Mouse (Mus musculus) heart, postnatal 0 days (tissue): Measurements from ENCODE around the gene F830045P16Rik. TPM values are rescaled to one million over a fixed set of nuclear protein-coding genes. Genes with fewer than 3 reads are reported as not detected.

Experiments used
- ATAC-seq: fragments of 200-750 bp; cut with Nextera tagmentation; 2 replicates; pipeline ENCODE4 v1.8.0; 2017; ENCODE audit warnings: low read depth, moderate number of reproducible peaks, moderate library complexity; ENCODE audit not compliant: insufficient read depth
- DNase-seq: peaks from one replicate; pipeline ENCODE4 v3.0.0-alpha.2; 2016; ENCODE audit warnings: low spot score
- H3K27ac ChIP-seq: fragments of 300-500 bp; sonication (generic); 2 replicates; pipeline ENCODE4 v1.5.1; 2014; ENCODE audit warnings: low read depth, mild to moderate bottlenecking
- H3K27me3 ChIP-seq: fragments of 300-500 bp; sonication (generic); 2 replicates; pipeline ENCODE4 v1.6.1; 2014; ENCODE audit warnings: low read length, mixed read lengths; ENCODE audit not compliant: control insufficient read depth, insufficient read depth
- H3K36me3 ChIP-seq: fragments of 300-500 bp; sonication (generic); replicated peaks from 2 replicates; pipeline ENCODE4 v1.6.1; 2014; ENCODE audit warnings: low read length, mixed read lengths; ENCODE audit not compliant: control insufficient read depth, insufficient read depth
- H3K4me1 ChIP-seq: fragments of 300-500 bp; sonication (generic); 2 replicates; pipeline ENCODE4 v1.6.1; 2014; ENCODE audit warnings: antibody characterized with exemption; ENCODE audit not compliant: control insufficient read depth, insufficient read depth
- H3K4me2 ChIP-seq: fragments of 300-500 bp; sonication (generic); 2 replicates; pipeline ENCODE4 v1.6.1; 2014; ENCODE audit warnings: low read depth, mild to moderate bottlenecking, low read length, moderate library complexity
- H3K4me3 ChIP-seq: fragments of 300-500 bp; sonication (generic); 2 replicates; pipeline ENCODE4 v1.5.1; 2014; ENCODE audit warnings: low read depth, low read length
- H3K9ac ChIP-seq: fragments of 300-500 bp; sonication (generic); replicated peaks from 2 replicates; pipeline ENCODE4 v1.6.1; 2014; ENCODE audit warnings: low read depth, low read length, mixed read lengths
- H3K9me3 ChIP-seq: fragments of 300-500 bp; sonication (generic); replicated peaks from 2 replicates; pipeline ENCODE4 v1.6.1; 2016; ENCODE audit warnings: low read length; ENCODE audit not compliant: control insufficient read depth
- CTCF ChIP-seq: IDR thresholded peaks from 2 replicates; pipeline ENCODE4 v1.5.1; 2016; ENCODE audit warnings: antibody characterized with exemption, control low read depth, low read depth
- EP300 ChIP-seq: IDR thresholded peaks from 2 replicates; pipeline ENCODE4 v1.6.1; 2016; ENCODE audit warnings: antibody characterized with exemption, low read depth
- WGBS: fragments of 180-500 bp; shearing (Covaris S2); extraction: QIAGEN DNeasy Blood & Tissue Kit; methylation state at CpG from one replicate; pipeline ENCODE4 v1.1.7; 2014; 5-methylcytosine and 5-hydroxymethylcytosine counted together
- polyA plus RNA-seq: library from polyadenylated mRNA; unstranded; fragments of >200 nt; fragmentation: Nextera tagmentation; extraction: Ambion mirVana; gene quantifications from 2 replicates; pipeline ENCODE4 v1.2.1, GENCODE M21; 2015
- total RNA-seq: library from RNA; depleted of rRNA; stranded (reverse); fragments of >200 nt; gene quantifications from 2 replicates; pipeline ENCODE4 v1.2.3, GENCODE M21; 2014; ENCODE audit warnings: low replicate concordance

Gene F830045P16Rik
- total and polyA plus RNA-seq, 2 experiments from 2014 or later, result not detected

DNA sequence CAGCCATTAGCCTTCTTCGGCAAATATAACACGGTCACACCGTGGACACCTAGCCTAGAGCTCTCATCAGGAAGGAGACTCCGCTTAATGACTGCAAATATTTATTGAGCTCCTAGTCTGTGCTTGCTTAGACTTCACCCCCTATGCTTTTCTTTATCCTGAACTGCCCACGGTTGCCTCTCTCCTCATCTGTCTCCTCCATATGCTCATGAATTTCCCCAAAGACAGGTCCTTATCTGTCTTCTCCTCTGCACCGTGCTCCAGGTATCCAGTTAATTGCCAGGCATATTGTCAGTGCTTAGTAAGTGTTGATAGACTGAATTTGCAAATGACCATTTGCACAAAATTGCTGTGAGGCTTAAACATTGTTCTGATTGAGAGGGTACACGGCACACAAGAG is 32.7 kb upstream of the F830045P16Rik start:
- Histone ChIP-seq H3K27me3 (peaks cover 9% of the 10 kb centered on the region), H3K9ac (no peak overlapping the region), H3K4me3 (no peak overlapping the region), H3K9me3 (no peaks in the 10 kb centered on the region), H3K4me2 (no peak overlapping the region), H3K36me3 (no peaks in the 10 kb centered on the region), H3K4me1 (no peaks in the 10 kb centered on the region), H3K27ac (no peak overlapping the region)
- 69% methylated on average over 7 of the region's 7 CpGs for WGBS
- TF ChIP-seq EP300 (no peak), CTCF (no peak)
- no peak for DNase-seq
- no peak for ATAC-seq

DNA sequence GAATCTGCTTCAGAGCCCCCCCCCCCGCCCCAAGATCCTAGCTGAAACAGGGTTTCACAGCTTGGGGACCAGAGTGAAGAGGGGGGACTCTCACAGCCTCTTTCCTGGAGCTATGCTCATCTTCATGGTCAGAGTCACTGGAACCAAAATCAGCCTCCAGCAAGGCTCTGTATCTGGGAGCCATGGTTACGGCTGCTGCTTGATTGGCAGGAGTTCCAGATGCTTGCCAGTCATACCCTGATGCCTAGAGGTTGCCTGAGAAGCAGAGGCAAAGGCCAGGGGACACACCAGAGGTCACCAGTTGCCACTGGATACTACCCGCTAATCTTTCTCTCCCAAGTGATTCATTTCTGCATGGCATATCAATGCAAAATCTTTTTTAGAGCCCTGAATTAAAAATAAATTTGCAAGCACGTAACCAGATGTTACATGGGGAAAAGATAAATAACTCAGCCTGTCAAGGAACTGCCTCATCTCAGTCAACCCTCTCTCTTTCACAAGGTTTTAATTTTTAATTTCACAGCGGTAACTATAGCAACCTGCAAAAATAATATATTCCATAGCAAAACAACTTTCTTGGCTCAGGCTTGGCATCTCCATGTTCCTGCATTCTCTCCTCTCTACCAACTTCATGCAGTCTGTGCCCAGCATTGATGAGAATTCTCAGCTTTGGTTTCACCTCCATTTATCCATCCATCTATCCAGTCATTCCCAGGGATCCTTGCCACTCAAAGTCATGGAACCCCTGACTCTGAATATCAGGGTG is 27.7 kb upstream of the F830045P16Rik start:
- no peak overlapping the region for H3K9ac ChIP-seq
- H3K4me2 ChIP-seq, result no peak overlapping the region
- H3K36me3 ChIP-seq, result no peaks in the 10 kb centered on the region
- no peaks in the 10 kb centered on the region for H3K27me3 ChIP-seq
- no peak for TF ChIP-seq EP300
- no peak for TF ChIP-seq CTCF
- H3K27ac ChIP-seq, result no peak overlapping the region
- ATAC-seq (no peak), DNase-seq (no peak)
- WGBS, result 65% methylated on average over 5 of the region's 5 CpGs
- H3K4me3 ChIP-seq, result no peak overlapping the region
- H3K9me3 ChIP-seq, result no peaks in the 10 kb centered on the region
- H3K4me1 ChIP-seq, result no peaks in the 10 kb centered on the region

DNA sequence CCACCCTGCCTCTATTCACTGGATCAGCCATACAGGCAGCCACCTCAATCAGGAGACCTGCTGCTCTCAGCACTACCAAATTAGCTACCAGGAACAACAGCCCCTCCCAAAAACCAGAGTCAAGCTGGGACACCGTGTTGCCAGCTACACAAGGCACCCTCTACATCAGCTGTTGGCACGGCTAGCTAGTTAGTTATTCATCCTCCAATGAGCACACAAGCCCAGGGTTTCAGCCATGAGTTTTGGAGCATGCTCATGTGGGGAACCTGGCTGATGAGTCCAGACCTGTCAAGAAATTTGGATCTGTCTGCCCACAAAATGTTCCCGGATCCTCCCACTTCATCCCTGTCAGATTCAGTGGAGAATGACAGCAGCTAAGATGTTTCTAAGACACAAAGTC is 25.4 kb upstream of the F830045P16Rik start:
- Histone ChIP-seq H3K4me2 (no peak overlapping the region), H3K27me3 (no peaks in the 10 kb centered on the region), H3K4me1 (no peaks in the 10 kb centered on the region), H3K9ac (no peak overlapping the region), H3K9me3 (no peaks in the 10 kb centered on the region), H3K4me3 (no peak overlapping the region), H3K27ac (no peak overlapping the region), H3K36me3 (no peaks in the 10 kb centered on the region)
- DNase-seq (no peak), ATAC-seq (no peak)
- WGBS, result 65% methylated on average over 3 of the region's 3 CpGs
- TF ChIP-seq EP300 (no peak), CTCF (no peak)

DNA sequence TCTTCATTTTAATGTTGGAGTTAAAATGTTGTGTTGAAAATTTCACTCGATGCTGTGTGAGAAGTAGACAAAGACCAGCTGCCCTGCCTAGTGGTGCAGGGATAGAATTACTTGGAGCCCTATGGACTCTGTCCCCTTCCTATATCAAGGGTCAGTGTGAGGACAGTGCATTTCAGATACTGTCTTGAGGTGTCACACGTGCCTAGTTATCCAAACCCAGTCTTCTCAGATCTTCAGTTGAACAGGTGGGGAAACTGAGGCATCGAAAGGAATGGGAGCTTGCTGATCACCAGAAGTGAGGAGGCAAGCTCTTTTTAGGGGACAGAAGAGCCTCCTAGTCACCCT is 22.4 kb upstream of the F830045P16Rik start:
- TF ChIP-seq EP300 (no peak), CTCF (no peak)
- Histone ChIP-seq H3K36me3 (no peaks in the 10 kb centered on the region), H3K9ac (no peak overlapping the region), H3K4me2 (no peak overlapping the region), H3K27me3 (no peaks in the 10 kb centered on the region), H3K27ac (no peak overlapping the region), H3K4me1 (no peaks in the 10 kb centered on the region), H3K4me3 (no peak overlapping the region), H3K9me3 (no peaks in the 10 kb centered on the region)
- DNase-seq (no peak), ATAC-seq (peak; percentile 11; the same call in 1 of the 2 replicates)
- WGBS, result 35% methylated on average over 3 of the region's 3 CpGs

DNA sequence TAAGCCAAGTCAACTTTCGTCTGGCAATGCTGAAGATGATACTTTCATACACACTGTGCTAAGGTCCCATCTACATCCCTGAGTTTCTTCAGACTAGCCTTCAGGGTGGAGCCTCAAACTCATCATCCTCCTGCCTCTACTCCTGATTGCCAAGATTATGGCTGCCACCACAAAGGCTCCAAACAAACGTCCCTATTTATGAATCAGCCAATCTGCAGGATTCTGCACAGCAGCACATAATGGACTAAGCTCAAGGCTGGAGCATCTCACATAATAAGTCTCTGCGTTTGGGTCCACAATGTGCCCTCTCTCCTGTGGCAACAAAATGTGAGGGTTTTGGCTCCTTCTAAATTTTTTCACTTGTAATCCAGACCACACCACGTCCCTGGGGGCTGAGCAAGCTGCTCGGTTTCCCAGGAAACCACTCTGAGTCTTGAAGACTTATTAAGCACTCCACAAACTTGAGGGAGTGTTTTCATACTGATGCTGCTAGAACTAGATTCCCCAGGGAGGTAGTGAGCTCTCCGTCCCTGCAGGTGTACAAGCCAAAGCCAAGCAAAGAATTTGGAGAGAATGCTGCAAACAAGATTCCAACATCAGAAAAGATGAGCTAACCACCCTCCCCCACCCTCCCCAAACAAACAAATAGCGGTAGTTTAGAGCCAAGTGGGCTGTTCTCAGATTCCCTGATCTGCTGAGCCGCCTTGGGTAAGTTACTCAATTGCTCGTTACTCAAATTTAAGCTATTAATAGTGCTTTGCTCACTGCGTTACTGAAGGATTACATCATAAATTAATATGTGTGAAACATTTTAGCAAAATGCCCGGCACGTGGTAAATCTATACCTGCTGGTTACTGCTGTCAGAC is 21.8 kb upstream of the F830045P16Rik start:
- TF ChIP-seq CTCF (no peak), EP300 (no peak)
- 44% methylated on average over 12 of the region's 12 CpGs for WGBS
- H3K4me1 ChIP-seq, result no peaks in the 10 kb centered on the region
- DNase-seq, result peak; percentile 37
- no peaks in the 10 kb centered on the region for H3K9me3 ChIP-seq
- no peaks in the 10 kb centered on the region for H3K27me3 ChIP-seq
- H3K27ac ChIP-seq, result no peak overlapping the region
- H3K4me3 ChIP-seq, result no peak overlapping the region
- no peak overlapping the region for H3K9ac ChIP-seq
- H3K36me3 ChIP-seq, result no peaks in the 10 kb centered on the region
- H3K4me2 ChIP-seq, result no peak overlapping the region
- ATAC-seq, result no peak; the same call in 1 of the 2 replicates
